Mouse (Mus musculus) lung, postnatal 36 days (tissue): Measurements from ENCODE around the gene Nfil3.

Experiments used
- DNase-seq: peaks from one replicate; pipeline ENCODE4 v3.0.0; 2022; ENCODE audit warnings: mixed read lengths

The Nfil3 gene

GRCm38 (mm10) chr13:52980951-52981421 is at the start of gene Nfil3:
Gene Nfil3 (minus strand): TSS chr13:52981073.
- peak; percentile 84 for DNase-seq

DNA sequence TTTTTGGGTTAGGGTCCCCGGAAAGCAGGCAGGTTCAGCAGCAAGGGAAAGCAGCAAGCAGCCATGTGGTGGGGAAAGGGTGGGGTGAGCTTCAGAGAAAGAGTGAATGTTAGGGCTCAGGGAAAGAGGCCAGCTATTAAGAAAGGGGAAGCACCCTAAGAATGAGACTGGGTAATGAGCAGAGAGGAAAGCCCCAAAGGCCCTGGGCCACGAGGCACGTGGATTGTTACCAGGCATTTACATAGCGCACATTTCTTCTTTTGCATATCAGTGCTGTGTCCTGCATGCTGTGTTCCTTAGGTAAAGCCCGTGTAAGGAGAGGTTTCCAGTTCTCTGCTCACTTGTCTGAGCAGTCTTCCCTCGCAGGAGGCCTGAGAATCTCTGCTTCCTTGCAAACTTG is 43.4 kb upstream of the Nfil3 start:
- no peak for DNase-seq

DNA sequence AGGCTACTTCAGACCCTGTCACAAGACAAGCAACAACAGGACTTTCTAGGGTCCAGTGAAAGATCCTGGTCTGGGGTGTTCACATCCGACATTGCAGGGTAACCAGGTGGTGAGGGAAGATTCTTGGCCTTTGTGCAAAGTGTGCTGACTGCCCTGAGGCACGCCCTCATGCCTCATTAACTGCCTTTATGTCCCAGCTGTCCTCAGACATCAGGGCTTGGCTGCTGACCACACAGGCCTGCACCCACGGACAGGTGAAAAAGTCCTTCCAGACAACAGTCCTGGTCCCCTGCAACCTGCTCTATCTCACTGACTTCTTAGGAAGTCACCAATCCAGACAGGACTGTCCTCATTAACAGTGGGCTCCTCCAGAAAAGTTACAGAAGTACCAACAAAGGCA is 39.4 kb upstream of the Nfil3 start:
- DNase-seq, result no peak

DNA sequence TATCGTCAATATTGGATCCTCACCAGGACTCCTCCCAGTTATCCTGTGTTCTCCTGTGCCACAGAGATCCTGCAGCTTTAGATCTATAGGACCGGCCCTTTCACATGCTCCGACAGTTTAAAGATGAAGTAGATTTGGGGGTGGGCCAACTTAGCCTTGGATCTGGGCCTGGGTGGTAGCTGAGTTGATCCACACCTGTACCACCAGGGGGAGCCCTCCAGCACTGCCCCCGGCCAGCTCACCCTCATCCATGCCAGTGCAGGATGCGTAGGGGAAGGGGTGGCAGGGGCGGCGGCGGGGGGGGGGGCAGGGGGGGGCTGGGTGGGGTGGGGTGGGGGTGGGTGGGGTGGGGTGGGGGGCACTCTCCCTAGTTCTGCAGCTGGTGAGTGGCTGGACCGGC is 38.7 kb upstream of the Nfil3 start:
- DNase-seq, result peak; percentile 16

- DNase-seq, result no peak
Observed at GRCm38 (mm10) chr13:53018976-53019375, 38.1 kb upstream of the Nfil3 start.

DNA sequence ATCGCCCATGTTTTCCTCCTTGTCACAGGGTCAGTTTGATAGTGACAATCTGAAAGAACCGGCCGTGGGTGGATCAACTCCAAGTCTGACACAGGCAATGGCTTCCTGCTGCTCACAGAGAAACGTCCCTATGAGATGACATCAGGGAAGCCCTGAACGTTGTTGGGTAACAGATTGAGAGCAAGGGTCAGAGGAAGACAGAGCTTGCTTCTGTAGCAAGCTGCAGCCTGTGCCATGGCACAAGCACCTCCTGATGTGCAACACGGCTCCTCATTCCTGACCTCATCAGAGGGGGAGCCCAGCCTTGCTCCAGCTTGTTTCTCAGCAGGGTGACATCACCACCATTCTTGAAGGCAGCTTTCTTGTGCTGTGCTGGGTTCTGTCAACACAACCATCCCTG is 37.1 kb upstream of the Nfil3 start:
- peak; percentile 49 for DNase-seq

GRCm38 (mm10) chr13:53017117-53017516 is 36.2 kb upstream of the Nfil3 start:
- DNase-seq, result no peak

GRCm38 (mm10) chr13:53011426-53011825 is 30.6 kb upstream of the Nfil3 start:
- no peak for DNase-seq

- peak; percentile 71 for DNase-seq
Observed at GRCm38 (mm10) chr13:53008489-53009184, 27.8 kb upstream of the Nfil3 start.

- peak; percentile 6 for DNase-seq
Observed at GRCm38 (mm10) chr13:53007781-53008180, 26.9 kb upstream of the Nfil3 start.

GRCm38 (mm10) chr13:53003286-53003685 is 22.4 kb upstream of the Nfil3 start:
- peak; percentile 5 for DNase-seq

GRCm38 (mm10) chr13:53001511-53001935 is 20.6 kb upstream of the Nfil3 start:
- DNase-seq, result peak; percentile 84

GRCm38 (mm10) chr13:53000481-53000880 is 19.6 kb upstream of the Nfil3 start:
- no peak for DNase-seq

DNA sequence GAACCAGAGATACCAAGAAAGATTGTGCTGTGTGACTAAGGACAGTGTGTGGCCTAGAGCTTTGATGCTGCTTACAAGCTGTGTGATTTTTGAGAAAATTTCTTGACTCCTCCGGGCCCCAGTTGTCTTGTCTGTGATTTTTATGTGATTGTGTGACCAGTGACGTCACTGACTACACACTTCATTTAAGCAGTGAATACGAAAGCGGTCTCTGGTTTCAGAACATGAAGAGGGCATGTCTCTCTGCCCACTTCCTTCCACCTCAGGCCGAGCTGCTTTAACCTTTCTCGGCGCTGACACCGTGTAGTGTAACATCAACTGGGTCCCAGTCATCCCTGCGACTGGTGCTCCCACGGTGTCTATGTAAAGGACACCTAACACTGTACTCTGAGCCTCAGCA is 17.7 kb upstream of the Nfil3 start:
- no peak for DNase-seq

DNA sequence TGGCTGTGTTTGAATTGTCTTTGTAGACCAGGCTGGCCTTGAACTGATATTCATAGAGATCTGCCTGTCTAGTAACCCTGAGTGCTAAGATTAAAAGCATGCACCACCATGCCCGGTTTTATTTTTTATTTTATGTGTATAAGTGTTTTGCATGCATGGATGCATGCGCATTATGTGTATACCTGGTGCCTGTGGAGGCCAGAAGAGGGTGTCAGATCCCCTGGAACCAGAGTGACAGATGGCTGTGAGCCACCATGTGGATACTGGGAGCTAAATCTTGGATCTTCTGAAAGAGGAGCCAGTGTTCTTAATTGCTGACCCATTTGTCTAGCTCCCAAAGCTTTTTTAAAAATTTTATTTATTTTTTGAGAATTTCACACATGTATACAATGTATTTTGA is 16.9 kb upstream of the Nfil3 start:
- DNase-seq, result no peak

DNA sequence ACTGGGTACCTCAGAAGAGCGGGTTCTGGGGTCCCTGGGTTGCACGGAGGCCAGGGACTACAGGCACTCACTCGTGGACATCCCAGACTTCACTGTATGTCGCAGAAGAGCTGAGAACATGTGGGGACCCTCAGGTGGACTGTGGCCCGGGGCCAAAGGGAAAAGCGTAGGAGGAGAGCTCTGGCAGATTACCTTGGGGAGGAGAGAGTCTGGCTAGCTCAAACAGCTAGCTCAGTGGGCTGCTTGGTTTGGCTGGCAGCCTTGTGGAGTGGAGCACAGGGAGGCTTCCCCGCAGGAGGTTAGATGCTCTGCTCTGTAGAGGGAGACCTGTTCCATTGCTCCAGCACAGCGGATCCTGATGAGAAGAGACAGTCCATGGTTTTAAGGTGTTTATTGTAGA is 15.3 kb upstream of the Nfil3 start:
- DNase-seq, result no peak

GRCm38 (mm10) chr13:52994197-52994881 is 13.5 kb upstream of the Nfil3 start:
- DNase-seq, result no peak

DNA sequence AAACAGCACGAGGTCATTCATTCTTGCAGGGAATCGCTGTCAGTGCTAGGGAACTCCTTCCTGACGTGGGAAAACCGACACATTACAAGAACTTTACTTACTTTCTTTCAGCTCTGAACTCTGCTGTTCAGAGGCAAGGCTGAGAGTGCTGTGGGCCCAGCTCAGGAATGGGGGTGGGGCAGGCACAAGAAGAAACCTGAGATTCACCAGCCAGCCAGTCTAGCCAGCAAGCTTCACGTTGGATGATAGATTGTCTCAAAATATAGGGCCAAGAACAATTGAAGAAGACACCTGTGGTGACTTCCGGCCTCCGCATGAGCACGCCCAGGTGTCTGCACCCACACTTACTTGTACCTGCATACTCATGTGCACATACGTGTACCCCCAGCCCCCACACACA is 9.3 kb upstream of the Nfil3 start:
- no peak for DNase-seq

- no peak for DNase-seq
Observed at GRCm38 (mm10) chr13:52989005-52989404, 8.1 kb upstream of the Nfil3 start.

DNA sequence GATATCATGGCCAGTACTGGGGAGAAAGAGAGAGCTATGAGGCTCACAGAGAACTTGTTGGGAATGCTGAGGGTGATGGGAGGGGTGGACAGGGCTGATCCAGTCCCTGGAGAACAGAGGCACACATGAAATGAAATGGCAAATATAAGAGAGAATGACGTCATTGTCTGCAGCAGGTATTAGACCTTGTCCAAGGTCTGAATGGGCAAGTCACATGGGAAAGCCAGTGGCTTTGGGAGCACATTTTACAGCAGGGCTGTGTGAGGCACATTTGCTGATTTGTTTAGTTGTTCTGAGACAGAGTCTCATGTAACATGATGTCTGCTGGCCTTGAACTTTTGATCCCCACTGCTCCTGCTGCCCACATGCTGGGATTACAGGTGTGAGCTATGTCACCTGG is 7.0 kb upstream of the Nfil3 start:
- no peak for DNase-seq

GRCm38 (mm10) chr13:52986215-52986780 is 5.4 kb upstream of the Nfil3 start:
- DNase-seq, result peak; percentile 27

DNA sequence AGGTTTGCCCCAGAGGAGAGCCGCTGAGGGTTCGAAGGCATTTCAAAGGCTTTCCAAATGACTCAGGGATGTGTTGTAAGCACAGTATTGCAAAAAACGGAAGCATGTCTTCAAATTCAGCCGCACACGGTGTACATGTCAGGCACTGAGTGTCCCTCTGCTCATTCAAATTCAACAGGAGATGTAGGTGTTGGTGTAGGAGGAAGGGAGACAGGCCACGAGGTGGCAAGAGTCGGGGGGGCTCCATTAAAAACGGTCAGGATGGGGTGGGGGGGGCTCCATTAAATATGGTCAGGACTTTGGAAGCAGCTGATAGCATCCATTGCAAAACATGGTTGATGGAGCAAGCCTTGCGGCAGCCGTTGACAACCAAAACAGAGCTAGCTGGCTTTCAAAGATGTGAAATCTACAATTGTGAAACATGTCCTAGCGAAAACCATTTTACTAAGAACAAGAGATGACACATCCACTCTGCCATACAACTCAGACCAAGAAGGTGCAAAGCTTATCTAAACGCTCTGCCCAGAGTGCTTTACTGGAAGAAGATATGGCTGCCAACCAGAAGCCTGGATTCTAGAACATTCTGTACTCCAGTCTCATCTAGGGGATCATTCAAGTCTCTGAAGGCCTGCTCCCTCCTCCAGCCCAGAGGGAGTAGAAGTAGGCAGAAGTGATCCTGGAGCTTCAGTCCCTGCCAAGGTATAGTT is 4.8 kb upstream of the Nfil3 start:
- peak; percentile 64 for DNase-seq

GRCm38 (mm10) chr13:52982703-52983102 is 1.8 kb upstream of the Nfil3 start:
- peak; percentile 95 for DNase-seq
